Mouse (Mus musculus) neural tube, embryonic 10.5 days (tissue): ENCODE results near the gene Morf4l1.
"Not testable (repeated sequence)": the region's sequence is repeated elsewhere in the genome, so short reads cannot be mapped to it uniquely, and the experiment has no call there.

Experiments used
- DNase-seq: peaks from one replicate; pipeline ENCODE4 v3.0.0-alpha.2; 2017; ENCODE audit warnings: low spot score; ENCODE audit errors: extremely low spot score

Morf4l1 gene

GRCm38 (mm10) chr9:90060932-90061331 lies 53.6 kb downstream of the Morf4l1 start:
- not testable (repeated sequence) for DNase-seq

GRCm38 (mm10) chr9:90060574-90060875 lies 54.0 kb downstream of the Morf4l1 start:
- DNase-seq, result no peak

- DNase-seq, result no peak
Observed at GRCm38 (mm10) chr9:90059828-90060573, 54.6 kb downstream of the Morf4l1 start.

GRCm38 (mm10) chr9:90056716-90057115 lies 57.9 kb downstream of the Morf4l1 start:
- no peak for DNase-seq

- DNase-seq, result no peak
Observed at GRCm38 (mm10) chr9:90055911-90056310, 58.7 kb downstream of the Morf4l1 start.

- DNase-seq, result no peak
Observed at GRCm38 (mm10) chr9:90055409-90055808, 59.2 kb downstream of the Morf4l1 start.

- peak; percentile 55 for DNase-seq
Observed at GRCm38 (mm10) chr9:90054371-90055145, 60.0 kb downstream of the Morf4l1 start.

GRCm38 (mm10) chr9:90053852-90054251 lies 60.7 kb downstream of the Morf4l1 start, which contains the start of gene Ctsh:
Gene Ctsh, plus strand, starts transcription at chr9:90054152.
- DNase-seq, result no peak

- no peak for DNase-seq
Observed at GRCm38 (mm10) chr9:90047937-90048627, 66.5 kb downstream of the Morf4l1 start.

- DNase-seq, result no peak
Observed at GRCm38 (mm10) chr9:90045191-90045590, 69.4 kb downstream of the Morf4l1 start.

GRCm38 (mm10) chr9:90042906-90043305 lies 71.7 kb downstream of the Morf4l1 start:
- not testable (repeated sequence) for DNase-seq
